7 mouse cellular contexts compared by ENCODE assay signal in the genomic region with DNA sequence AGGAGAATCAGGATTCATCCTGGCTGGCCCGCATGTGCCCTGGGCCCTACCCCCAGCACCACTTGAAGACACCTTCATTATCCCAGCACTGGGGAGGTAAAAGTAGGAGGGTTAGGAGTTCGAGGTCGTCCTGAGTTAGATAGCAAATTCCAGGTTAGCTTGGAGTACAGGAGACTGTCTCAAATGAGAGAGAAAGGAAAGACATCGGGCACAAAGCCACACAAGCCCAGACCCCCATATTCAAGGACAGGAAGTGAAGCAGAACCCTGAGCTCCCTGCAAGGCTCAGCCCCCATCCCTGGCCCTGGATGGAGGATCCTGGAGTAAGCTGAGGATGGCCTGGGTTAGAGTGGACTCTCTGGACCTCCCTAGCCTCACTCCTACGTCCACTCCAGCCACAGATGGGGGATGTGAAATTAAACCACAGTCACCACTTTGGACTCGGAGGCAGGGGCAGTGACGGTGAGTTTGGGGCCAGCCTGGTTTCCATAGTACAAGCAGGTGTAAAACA. TPM values are rescaled to one million over a fixed set of nuclear protein-coding genes. Genes with fewer than 3 reads are reported as not detected.
DNase-seq lines count a peak whose midpoint lies in the region; ATAC-seq and TF ChIP-seq lines count a peak whose summit lies in the region.

No protein-coding gene starts in this region.

- no peaks in the 10 kb centered on the region for H3K27me3 ChIP-seq in lung, embryonic 15.5 days
- H3K27me3 ChIP-seq in forebrain, embryonic 13.5 days, result peaks cover 46% of the 10 kb centered on the region
- H3K27me3 ChIP-seq in limb, embryonic 11.5 days (ENCODE audit: control insufficient read depth, insufficient read depth, low read length), result no peaks in the 10 kb centered on the region

- peak overlapping the region; percentile 34 for H3K4me3 ChIP-seq in lung, embryonic 15.5 days
- 0 out of 2 replicates have a peak overlapping the region, but pooled peaks have one; percentile 7 for H3K4me3 ChIP-seq in forebrain, embryonic 13.5 days
- H3K4me3 ChIP-seq in limb, embryonic 11.5 days (ENCODE audit: low read depth, low read length), result no peak overlapping the region
- 0 out of 2 replicates have a peak overlapping the region, but pooled peaks have one; percentile 12 for H3K4me3 ChIP-seq in olfactory bulb, adult 2 months (ENCODE audit: insufficient read depth, low read depth, low read length)

- TF ChIP-seq CTCF in olfactory bulb, adult 2 months (IDR thresholded peaks at IDR 0.05; ENCODE audit: insufficient read depth, low read depth, low read length), result no peak

- H3K9me3 ChIP-seq in lung, embryonic 15.5 days, result no peaks in the 10 kb centered on the region
- no peaks in the 10 kb centered on the region for H3K9me3 ChIP-seq in forebrain, embryonic 13.5 days (replicated peaks)
- H3K9me3 ChIP-seq in limb, embryonic 11.5 days (ENCODE audit: control insufficient read depth, low read length), result no peaks in the 10 kb centered on the region

- WGBS in lung, embryonic 15.5 days, result 29% methylated on average over 7 of the region's 7 CpGs
- WGBS in forebrain, embryonic 13.5 days, result 14% methylated on average over 7 of the region's 7 CpGs
- 14% methylated on average over 7 of the region's 7 CpGs for WGBS in limb, embryonic 11.5 days
- 46% methylated on average over 7 of the region's 7 CpGs for WGBS in olfactory bulb, adult 2 months

- TF ChIP-seq POLR2A in olfactory bulb, adult 2 months (IDR thresholded peaks at IDR 0.05; ENCODE audit: insufficient read depth, low read depth, low read length), result no peak

- intact Hi-C loops in left cerebral cortex, postnatal 14 days (cut with DNase I), result loop anchor here (5.0 to 10.0 kb wide), 4 partner anchors 39 to 573 kb away; a partner anchor contains a TSS

- peak overlapping the region; percentile 62 for H3K4me2 ChIP-seq in lung, embryonic 15.5 days
- H3K4me2 ChIP-seq in forebrain, embryonic 13.5 days, result peak overlapping the region; percentile 51
- H3K4me2 ChIP-seq in limb, embryonic 11.5 days (ENCODE audit: low read depth, severe bottlenecking), result peak overlapping the region; percentile 13; the same call in 1 of the 2 replicates

- peak overlapping the region; percentile 84 for H3K27ac ChIP-seq in lung, embryonic 15.5 days
- no peak overlapping the region for H3K27ac ChIP-seq in forebrain, embryonic 13.5 days
- H3K27ac ChIP-seq in limb, embryonic 11.5 days (replicated peaks; ENCODE audit: low read depth, low read length), result peak overlapping the region; percentile 48
- no peak overlapping the region for H3K27ac ChIP-seq in olfactory bulb, adult 2 months (ENCODE audit: insufficient read depth, low read depth, low read length)

- no peaks in the 10 kb centered on the region for H3K36me3 ChIP-seq in lung, embryonic 15.5 days
- H3K36me3 ChIP-seq in forebrain, embryonic 13.5 days (ENCODE audit: poor library complexity, severe bottlenecking), result no peaks in the 10 kb centered on the region
- no peaks in the 10 kb centered on the region for H3K36me3 ChIP-seq in limb, embryonic 11.5 days (ENCODE audit: control insufficient read depth, insufficient read depth, low read length)

- no peak for DNase-seq in lung, postnatal 14 days
- DNase-seq in limb, embryonic 11.5 days (ENCODE audit: low spot score), result no peak
- no peak for DNase-seq in left cerebral cortex, postnatal 14 days (ENCODE audit: low spot score in 2 of 2)
- no peak for DNase-seq in adrenal gland, adult 18-20 months (ENCODE audit: low spot score in 2 of 2)

- no peak for ATAC-seq in lung, embryonic 15.5 days (ENCODE audit: borderline replicate concordance, extremely low read depth, low FRiP score, low TSS enrichment)
- no peak for ATAC-seq in forebrain, embryonic 13.5 days
- no peak; the same call in 1 of the 2 replicates for ATAC-seq in limb, embryonic 11.5 days (ENCODE audit: insufficient number of reproducible peaks, low FRiP score, low TSS enrichment, low read depth)

- H3K4me1 ChIP-seq in lung, embryonic 15.5 days, result peaks cover 53% of the 10 kb centered on the region
- H3K4me1 ChIP-seq in forebrain, embryonic 13.5 days, result peaks cover 48% of the 10 kb centered on the region
- peaks cover 36% of the 10 kb centered on the region for H3K4me1 ChIP-seq in limb, embryonic 11.5 days (ENCODE audit: control insufficient read depth, insufficient read depth, low read length)
- H3K4me1 ChIP-seq in olfactory bulb, adult 2 months (ENCODE audit: control insufficient read depth, insufficient read depth, low read length), result peaks cover 31% of the 10 kb centered on the region

- H3K9ac ChIP-seq in lung, embryonic 15.5 days, result no peak overlapping the region
- H3K9ac ChIP-seq in forebrain, embryonic 13.5 days, result no peak overlapping the region
- no peak overlapping the region for H3K9ac ChIP-seq in limb, embryonic 11.5 days (ENCODE audit: low read length)

RNA-seq across cellular contexts. Expression of a gene that starts 0.6 kb away (rescaled TPM):
- 28.1 and 29.3 TPM in 2 replicates for polyA plus RNA-seq in lung, embryonic 15.5 days (2015; fragmentation: Nextera tagmentation; extraction: Ambion mirVana)
- polyA plus RNA-seq in forebrain, embryonic 13.5 days (2015; fragmentation: Nextera tagmentation; extraction: Ambion mirVana), result 1.8 and 4.1 TPM in 2 replicates
- polyA plus RNA-seq in limb, embryonic 11.5 days (2014; fragmentation: Nextera tagmentation; extraction: Ambion mirVana), result 11.1 and 11.6 TPM in 2 replicates
- polyA plus RNA-seq in olfactory bulb, adult 2 months (2012; ENCODE audit: insufficient read depth, insufficient read length, low replicate concordance, missing spikeins), result not detected in 2 replicates
- 1 to 10 TPM; 1.3 to 2.7 TPM for total RNA-seq in left cerebral cortex, postnatal 14 days (2021)
- 10 to 100 TPM; 21.4 to 37.3 TPM for total RNA-seq in adrenal gland, adult 18-20 months (2021)

RNA-seq across cellular contexts. Expression of a gene that starts 4.6 kb away (rescaled TPM):
- polyA plus RNA-seq in lung, embryonic 15.5 days (2015; fragmentation: Nextera tagmentation; extraction: Ambion mirVana), result 0.66 and 0.78 TPM in 2 replicates
- 2.0 and 3.7 TPM in 2 replicates for polyA plus RNA-seq in forebrain, embryonic 13.5 days (2015; fragmentation: Nextera tagmentation; extraction: Ambion mirVana)
- polyA plus RNA-seq in limb, embryonic 11.5 days (2014; fragmentation: Nextera tagmentation; extraction: Ambion mirVana), result 0.63 and 1.5 TPM in 2 replicates
- polyA plus RNA-seq in olfactory bulb, adult 2 months (2012; ENCODE audit: insufficient read depth, insufficient read length, low replicate concordance, missing spikeins), result not detected in 2 replicates
- 1 to 10 TPM; 1.9 to 2.2 TPM for total RNA-seq in left cerebral cortex, postnatal 14 days (2021)
- total RNA-seq in adrenal gland, adult 18-20 months (2021), result 1 to 10 TPM; 1.2 to 1.7 TPM

RNA-seq across cellular contexts. Expression of a gene that starts 26.1 kb away (rescaled TPM):
- polyA plus RNA-seq in lung, embryonic 15.5 days (2015; fragmentation: Nextera tagmentation; extraction: Ambion mirVana), result 41.1 TPM in 2 replicates
- polyA plus RNA-seq in forebrain, embryonic 13.5 days (2015; fragmentation: Nextera tagmentation; extraction: Ambion mirVana), result 56.6 and 65.3 TPM in 2 replicates
- polyA plus RNA-seq in limb, embryonic 11.5 days (2014; fragmentation: Nextera tagmentation; extraction: Ambion mirVana), result 46.2 and 46.5 TPM in 2 replicates
- not detected in 2 replicates for polyA plus RNA-seq in olfactory bulb, adult 2 months (2012; ENCODE audit: insufficient read depth, insufficient read length, low replicate concordance, missing spikeins)
- total RNA-seq in left cerebral cortex, postnatal 14 days (2021), result 10 to 100 TPM; 23.6 to 25.1 TPM
- 10 to 100 TPM; 18.2 to 21.5 TPM for total RNA-seq in adrenal gland, adult 18-20 months (2021)

RNA-seq across cellular contexts. Expression of a gene that starts 26.9 kb away (rescaled TPM):
- 8.6 and 9.8 TPM in 2 replicates for polyA plus RNA-seq in lung, embryonic 15.5 days (2015; fragmentation: Nextera tagmentation; extraction: Ambion mirVana)
- 6.4 and 6.9 TPM in 2 replicates for polyA plus RNA-seq in forebrain, embryonic 13.5 days (2015; fragmentation: Nextera tagmentation; extraction: Ambion mirVana)
- 4.3 and 5.5 TPM in 2 replicates for polyA plus RNA-seq in limb, embryonic 11.5 days (2014; fragmentation: Nextera tagmentation; extraction: Ambion mirVana)
- not detected in 2 replicates for polyA plus RNA-seq in olfactory bulb, adult 2 months (2012; ENCODE audit: insufficient read depth, insufficient read length, low replicate concordance, missing spikeins)
- 10 to 100 TPM; 31.9 to 34.5 TPM for total RNA-seq in left cerebral cortex, postnatal 14 days (2021)
- 10 to 100 TPM; 20.6 to 21.6 TPM for total RNA-seq in adrenal gland, adult 18-20 months (2021)

RNA-seq across cellular contexts. Expression of a gene that starts 27.1 kb away (rescaled TPM):
- polyA plus RNA-seq in lung, embryonic 15.5 days (2015; fragmentation: Nextera tagmentation; extraction: Ambion mirVana), result 39.3 and 49.7 TPM in 2 replicates
- 15.1 and 17.7 TPM in 2 replicates for polyA plus RNA-seq in forebrain, embryonic 13.5 days (2015; fragmentation: Nextera tagmentation; extraction: Ambion mirVana)
- polyA plus RNA-seq in limb, embryonic 11.5 days (2014; fragmentation: Nextera tagmentation; extraction: Ambion mirVana), result 13.7 and 18.4 TPM in 2 replicates
- polyA plus RNA-seq in olfactory bulb, adult 2 months (2012; ENCODE audit: insufficient read depth, insufficient read length, low replicate concordance, missing spikeins), result not detected in 2 replicates
- 10 to 100 TPM; 14.1 to 15.9 TPM for total RNA-seq in left cerebral cortex, postnatal 14 days (2021)
- total RNA-seq in adrenal gland, adult 18-20 months (2021), result 10 to 100 TPM; 58.2 to 65.6 TPM

Comparison
In these comparisons a context has a peak if more than half of its experiments do, and no peak if none do; other contexts are left out.
1. H3K27ac ChIP-seq: peak in lung, embryonic 15.5 days (single experiment) and limb, embryonic 11.5 days (single experiment); none in forebrain, embryonic 13.5 days (single experiment) and olfactory bulb, adult 2 months (single experiment).
2. RNA of a gene that starts 26.1 kb away (polyA plus RNA-seq): 56.6 to 65.3 TPM in forebrain, embryonic 13.5 days, 46.2 to 46.5 TPM in limb, embryonic 11.5 days and 41.1 TPM in lung, embryonic 15.5 days; not detected in olfactory bulb, adult 2 months; every median in the first group is over 10 times any median in the second.
3. Peak in every context shown above with its lines, with median percentiles within 50 percentile points of each other: H3K4me2 ChIP-seq.